Mouse (Mus musculus) left cerebral cortex, postnatal 4 days (tissue): ENCODE data around the gene Itpkb. TPM values are rescaled to one million over a fixed set of nuclear protein-coding genes. Genes with fewer than 3 reads are reported as not detected.
A peak's percentile ranks its signal among the peaks of the same experiment; 100 is the strongest.

Experiments
- DNase-seq: peaks from one replicate; pipeline ENCODE4 v3.0.0-alpha.2; 2022
- intact Hi-C: fragments of 180-260 bp; cut with DNase I; formaldehyde crosslinking; loops from one replicate; pipeline ENCODE4 v1.15.1; 2025
- total RNA-seq, 2 experiments: library from RNA; stranded (reverse); gene quantifications; 2 replicates each; pipeline ENCODE4 v1.2.3; 2021

Gene Itpkb
- 10 to 100 TPM; 12.1 to 12.3 TPM for total RNA-seq

- intact Hi-C loops, result loop anchor here (5.0 kb wide), 1 partner anchor 37 kb away; no protein-coding TSS in a partner anchor
- DNase-seq, result peak; percentile 44
Measured at GRCm38 (mm10) chr1:180330145-180330706, at the start of gene Itpkb. Gene Itpkb, plus strand, starts transcription at chr1:180330485.

GRCm38 (mm10) chr1:180282581-180282980, 47.7 kb upstream of the Itpkb start:
- intact Hi-C loops, result no loop called here

GRCm38 (mm10) chr1:180283813-180284768, 46.2 kb upstream of the Itpkb start:
- DNase-seq, result no peak
- intact Hi-C loops, result no loop called here

More at GRCm38 (mm10) chr1:180282581-180282980, 47.7 kb upstream of the Itpkb start:
- no peak for DNase-seq

GRCm38 (mm10) chr1:180286081-180286831, 44.0 kb upstream of the Itpkb start:
- intact Hi-C loops, result no loop called here
- DNase-seq, result peak; percentile 12

- DNase-seq, result no peak
- intact Hi-C loops, result no loop called here
Measured at GRCm38 (mm10) chr1:180288227-180288626, 42.1 kb upstream of the Itpkb start.

- intact Hi-C loops, result no loop called here
Measured at GRCm38 (mm10) chr1:180288872-180289468, 41.3 kb upstream of the Itpkb start.

GRCm38 (mm10) chr1:180289788-180290187, 40.5 kb upstream of the Itpkb start:
- no peak for DNase-seq
- intact Hi-C loops, result no loop called here

More at GRCm38 (mm10) chr1:180288872-180289468, 41.3 kb upstream of the Itpkb start:
- DNase-seq, result no peak

- DNase-seq, result no peak
- intact Hi-C loops, result no loop called here
Measured at GRCm38 (mm10) chr1:180290358-180290757, 39.9 kb upstream of the Itpkb start.

GRCm38 (mm10) chr1:180296088-180296487, 34.2 kb upstream of the Itpkb start:
- intact Hi-C loops, result no loop called here
- no peak for DNase-seq

GRCm38 (mm10) chr1:180299697-180300096, 30.6 kb upstream of the Itpkb start:
- no peak for DNase-seq
- intact Hi-C loops, result no loop called here

- DNase-seq, result no peak
- intact Hi-C loops, result no loop called here
Measured at GRCm38 (mm10) chr1:180300292-180300691, 30.0 kb upstream of the Itpkb start.

GRCm38 (mm10) chr1:180300997-180301396, 29.3 kb upstream of the Itpkb start:
- intact Hi-C loops, result no loop called here
- no peak for DNase-seq

- no peak for DNase-seq
- intact Hi-C loops, result no loop called here
Measured at GRCm38 (mm10) chr1:180302253-180303120, 27.8 kb upstream of the Itpkb start.

GRCm38 (mm10) chr1:180303600-180303999, 26.7 kb upstream of the Itpkb start:
- no peak for DNase-seq
- intact Hi-C loops, result no loop called here

GRCm38 (mm10) chr1:180306889-180307288, 23.4 kb upstream of the Itpkb start:
- intact Hi-C loops, result no loop called here
- DNase-seq, result no peak

- no peak for DNase-seq
- intact Hi-C loops, result no loop called here
Measured at GRCm38 (mm10) chr1:180307661-180308060, 22.6 kb upstream of the Itpkb start.

- no peak for DNase-seq
- intact Hi-C loops, result no loop called here
Measured at GRCm38 (mm10) chr1:180308897-180309296, 21.4 kb upstream of the Itpkb start.

- intact Hi-C loops, result no loop called here
- DNase-seq, result no peak
Measured at GRCm38 (mm10) chr1:180312286-180312685, 18.0 kb upstream of the Itpkb start.

- peak; percentile 86 for DNase-seq
- intact Hi-C loops, result no loop called here
Measured at GRCm38 (mm10) chr1:180312792-180313311, 17.4 kb upstream of the Itpkb start.
